Comparison of ENCODE assay signal across 10 mouse cellular contexts in the genomic region with DNA sequence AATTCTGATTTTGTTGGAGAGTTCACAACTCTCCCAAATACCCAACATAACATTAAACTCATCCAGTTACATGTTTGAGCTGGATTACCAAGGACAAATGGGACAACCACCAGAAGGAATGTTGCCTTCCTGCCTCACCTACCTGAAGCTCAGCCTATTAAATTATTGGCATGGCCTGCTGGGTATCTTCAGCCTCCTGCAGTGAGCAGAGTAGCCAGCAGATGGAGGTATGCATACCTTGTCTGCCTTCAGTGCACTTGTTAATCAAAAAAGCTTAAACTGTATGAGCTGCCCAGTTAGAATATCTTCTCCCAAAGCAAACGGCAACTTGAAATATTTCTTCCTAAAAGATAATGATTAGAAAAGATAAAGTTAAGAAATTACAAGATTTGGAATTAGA. TPM values are rescaled to one million over a fixed set of nuclear protein-coding genes. Genes with fewer than 3 reads are reported as not detected.
DNase-seq lines count a peak whose midpoint lies in the region; ATAC-seq and TF ChIP-seq lines count a peak whose summit lies in the region.
"Had no signal": no experiment of that assay in that cellular context is flagged by ENCODE, and none has a peak within 500 bp of the region (broad histone marks: within the 10 kb centered on the region; RNA-seq: fewer than 3 reads in every experiment).

No protein-coding gene starts in this region.

- no peaks in the 10 kb centered on the region for H3K4me1 ChIP-seq in heart, postnatal 0 days (ENCODE audit: control insufficient read depth, insufficient read depth)
- no peaks in the 10 kb centered on the region for H3K4me1 ChIP-seq in forebrain, embryonic 15.5 days
- H3K4me1 ChIP-seq in forebrain, embryonic 11.5 days (replicated peaks; ENCODE audit: control insufficient read depth, insufficient read depth, low read length): no peaks in the 10 kb centered on the region

- no peak for ATAC-seq in heart, postnatal 0 days (ENCODE audit: insufficient read depth, low read depth)
- ATAC-seq in forebrain, embryonic 15.5 days (replicated peaks): no peak
- no peak for ATAC-seq in forebrain, embryonic 11.5 days (replicated peaks; ENCODE audit: low FRiP score)

- WGBS in heart, postnatal 0 days: 55% methylated on average over 1 of the region's 1 CpGs
- whole genome bisulfite sequencing in forebrain, embryonic 15.5 days: 93% methylated on average over 1 of the region's 1 CpGs
- WGBS in forebrain, embryonic 11.5 days: 93% methylated on average over 1 of the region's 1 CpGs

- no peaks in the 10 kb centered on the region for H3K27me3 ChIP-seq in heart, postnatal 0 days (ENCODE audit: control insufficient read depth, insufficient read depth, low read length)
- no peaks in the 10 kb centered on the region for H3K27me3 ChIP-seq in forebrain, embryonic 15.5 days
- H3K27me3 ChIP-seq in forebrain, embryonic 11.5 days (ENCODE audit: control insufficient read depth, insufficient read depth, low read length): no peaks in the 10 kb centered on the region
- H3K27me3 ChIP-seq: hindbrain, embryonic 15.5 days had no signal

- no peaks in the 10 kb centered on the region for H3K9me3 ChIP-seq in heart, postnatal 0 days (replicated peaks; ENCODE audit: control insufficient read depth, low read length)
- H3K9me3 ChIP-seq in forebrain, embryonic 15.5 days: no peaks in the 10 kb centered on the region
- no peaks in the 10 kb centered on the region for H3K9me3 ChIP-seq in forebrain, embryonic 11.5 days (ENCODE audit: control insufficient read depth, low read length)
- H3K9me3 ChIP-seq: hindbrain, embryonic 15.5 days had no signal

- DNase-seq in heart, postnatal 0 days (ENCODE audit: low spot score): no peak
- DNase-seq in heart, postnatal 36 days: no peak
- DNase-seq in B cell, adult 2 months: peak; percentile 50 to 51
- peak; percentile 44 for DNase-seq in adrenal gland, postnatal 25 days
- peak; percentile 41 for DNase-seq in kidney, postnatal 4 days
- no peak for DNase-seq in ovary, postnatal 10 days (ENCODE audit: low spot score)
- no peak for DNase-seq in forebrain, embryonic 11.5 days (ENCODE audit: low spot score)

- peak; percentile 47 for TF ChIP-seq CTCF in heart, postnatal 0 days (IDR thresholded peaks at IDR 0.05; ENCODE audit: low read depth)

- H3K36me3 ChIP-seq in heart, postnatal 0 days (replicated peaks; ENCODE audit: control insufficient read depth, insufficient read depth, low read length): no peaks in the 10 kb centered on the region
- no peaks in the 10 kb centered on the region for H3K36me3 ChIP-seq in forebrain, embryonic 15.5 days
- no peaks in the 10 kb centered on the region for H3K36me3 ChIP-seq in forebrain, embryonic 11.5 days (ENCODE audit: control insufficient read depth, insufficient read depth, low read length)
- H3K36me3 ChIP-seq: hindbrain, embryonic 15.5 days had no signal

- intact Hi-C loops in heart, postnatal 36 days (cut with DNase I): loop anchor here (5.0 kb wide), 1 partner anchor 1870 kb away; no protein-coding TSS in a partner anchor

- no peak overlapping the region for H3K4me2 ChIP-seq in heart, postnatal 0 days (ENCODE audit: low read depth, low read length)
- no peak overlapping the region for H3K4me2 ChIP-seq in forebrain, embryonic 15.5 days (replicated peaks)
- no peak overlapping the region for H3K4me2 ChIP-seq in forebrain, embryonic 11.5 days (ENCODE audit: low read depth, low read length, severe bottlenecking)
- H3K4me2 ChIP-seq: hindbrain, embryonic 15.5 days had no signal

- TF ChIP-seq EP300 in heart, postnatal 0 days (IDR thresholded peaks at IDR 0.05; ENCODE audit: low read depth): no peak

- H3K9ac ChIP-seq in heart, postnatal 0 days (replicated peaks; ENCODE audit: low read depth, low read length): no peak overlapping the region
- H3K9ac ChIP-seq in forebrain, embryonic 15.5 days (replicated peaks): no peak overlapping the region
- H3K9ac ChIP-seq in forebrain, embryonic 11.5 days (ENCODE audit: low read length): no peak overlapping the region
- H3K9ac ChIP-seq: hindbrain, embryonic 15.5 days had no signal

- H3K4me3 ChIP-seq in heart, postnatal 0 days (ENCODE audit: low read depth, low read length): no peak overlapping the region
- no peak overlapping the region for H3K4me3 ChIP-seq in forebrain, embryonic 15.5 days
- no peak overlapping the region for H3K4me3 ChIP-seq in forebrain, embryonic 11.5 days (ENCODE audit: low read depth, low read length)
- H3K4me3 ChIP-seq: hindbrain, embryonic 15.5 days; myocyte had no signal

- H3K27ac ChIP-seq in heart, postnatal 0 days (ENCODE audit: low read depth): no peak overlapping the region
- no peak overlapping the region for H3K27ac ChIP-seq in forebrain, embryonic 15.5 days (replicated peaks)
- no peak overlapping the region for H3K27ac ChIP-seq in forebrain, embryonic 11.5 days (ENCODE audit: low read depth, low read length)
- H3K27ac ChIP-seq: hindbrain, embryonic 15.5 days had no signal

RNA-seq across cellular contexts. Expression of a gene that starts 15.3 kb away (rescaled TPM):
- total RNA-seq in heart, postnatal 0 days (2014; rRNA removed; ENCODE audit: low replicate concordance): 45.7 and 66.9 TPM in 2 replicates
- 37.2 and 38.4 TPM in 2 replicates for polyA plus RNA-seq in heart, postnatal 0 days (2015; fragmentation: Nextera tagmentation; extraction: Ambion mirVana)
- 10 to 100 TPM; 55.1 to 55.4 TPM for total RNA-seq in heart, postnatal 36 days (2021)
- 218 and 240 TPM in 2 replicates for total RNA-seq in adrenal gland, postnatal 25 days (2021)
- 51.8 and 56.8 TPM in 2 replicates for polyA plus RNA-seq in forebrain, embryonic 15.5 days (2015; fragmentation: Nextera tagmentation; extraction: Ambion mirVana)
- polyA plus RNA-seq in forebrain, embryonic 11.5 days (2014; fragmentation: Nextera tagmentation; extraction: Ambion mirVana): 109 and 111 TPM in 2 replicates

Comparison
In these comparisons a context has a peak if more than half of its experiments do, and no peak if none do; other contexts are left out.
1. DNase-seq: peak in B cell, adult 2 months (2 of 2), adrenal gland, postnatal 25 days (single experiment) and kidney, postnatal 4 days (2 of 2); none in heart, postnatal 0 days (single experiment), heart, postnatal 36 days (0 of 2), ovary, postnatal 10 days (single experiment) and forebrain, embryonic 11.5 days (single experiment).